In genomic region chr2:94764451-94764850, GRCm38 (mm10) we compare ENCODE assay signal across 16 mouse cellular contexts.
DNase-seq lines count a peak whose midpoint lies in the region; ATAC-seq lines count a peak whose summit lies in the region.
"Had no signal": no experiment of that assay in that cellular context is flagged by ENCODE, and none has a peak within 500 bp of the region (broad histone marks: within the 10 kb centered on the region; RNA-seq: fewer than 3 reads in every experiment).

No protein-coding gene starts in this region.

- peak overlapping the region; percentile 28; the same call in 1 of the 2 replicates for H3K4me2 ChIP-seq in forebrain, embryonic 13.5 days
- H3K4me2 ChIP-seq in hindbrain, embryonic 16.5 days (ENCODE audit: low read length): peak overlapping the region; percentile 23; the same call in 1 of the 2 replicates
- H3K4me2 ChIP-seq: heart, embryonic 13.5 days; kidney, embryonic 15.5 days; liver, embryonic 11.5 days; lung, embryonic 15.5 days had no signal

- H3K27ac ChIP-seq in forebrain, embryonic 13.5 days: no peak overlapping the region
- no peak overlapping the region for H3K27ac ChIP-seq in hindbrain, embryonic 16.5 days (ENCODE audit: low read depth, low read length)
- H3K27ac ChIP-seq: embryonic facial prominence, embryonic 12.5 days; heart, embryonic 13.5 days; kidney, embryonic 15.5 days; lung, embryonic 15.5 days had no signal

- no peaks in the 10 kb centered on the region for H3K27me3 ChIP-seq in forebrain, embryonic 13.5 days
- no peaks in the 10 kb centered on the region for H3K27me3 ChIP-seq in hindbrain, embryonic 16.5 days (replicated peaks; ENCODE audit: control insufficient read depth, insufficient read depth, low read length)
- H3K27me3 ChIP-seq: embryonic facial prominence, embryonic 12.5 days; heart, embryonic 13.5 days; kidney, embryonic 15.5 days; lung, embryonic 15.5 days had no signal

- H3K9ac ChIP-seq in forebrain, embryonic 13.5 days: no peak overlapping the region
- H3K9ac ChIP-seq in hindbrain, embryonic 16.5 days (ENCODE audit: low read depth, low read length): no peak overlapping the region
- H3K9ac ChIP-seq: embryonic facial prominence, embryonic 12.5 days; heart, embryonic 13.5 days; kidney, embryonic 15.5 days; lung, embryonic 15.5 days had no signal

- peak; percentile 70 for ATAC-seq in forebrain, embryonic 13.5 days
- ATAC-seq in hindbrain, embryonic 16.5 days: peak; percentile 65; the same call in 1 of the 2 replicates
- ATAC-seq: inflammation-experienced regulatory T-cells, adult 6 months had no signal

- no peaks in the 10 kb centered on the region for H3K9me3 ChIP-seq in forebrain, embryonic 13.5 days (replicated peaks)
- no peaks in the 10 kb centered on the region; the same call in 1 of the 2 replicates for H3K9me3 ChIP-seq in hindbrain, embryonic 16.5 days (ENCODE audit: control insufficient read depth, low read length)
- H3K9me3 ChIP-seq: embryonic facial prominence, embryonic 12.5 days; kidney, embryonic 15.5 days; lung, embryonic 15.5 days had no signal

- H3K4me3 ChIP-seq in forebrain, embryonic 13.5 days: no peak overlapping the region
- H3K4me3 ChIP-seq in hindbrain, embryonic 16.5 days (ENCODE audit: low read length): no peak overlapping the region
- H3K4me3 ChIP-seq: embryonic facial prominence, embryonic 12.5 days; heart, embryonic 13.5 days; kidney, embryonic 15.5 days; lung, embryonic 15.5 days had no signal

- intact Hi-C loops in heart, postnatal 36 days (cut with DNase I): no loop called here

- no peaks in the 10 kb centered on the region for H3K36me3 ChIP-seq in forebrain, embryonic 13.5 days (ENCODE audit: poor library complexity, severe bottlenecking)
- no peaks in the 10 kb centered on the region for H3K36me3 ChIP-seq in hindbrain, embryonic 16.5 days (ENCODE audit: control insufficient read depth, insufficient read depth, low read length)
- H3K36me3 ChIP-seq: embryonic facial prominence, embryonic 12.5 days; heart, embryonic 13.5 days; kidney, embryonic 15.5 days; lung, embryonic 15.5 days had no signal

- peaks cover 19% of the 10 kb centered on the region for H3K4me1 ChIP-seq in forebrain, embryonic 13.5 days
- no peaks in the 10 kb centered on the region; the same call in 1 of the 2 replicates for H3K4me1 ChIP-seq in hindbrain, embryonic 16.5 days (ENCODE audit: control insufficient read depth, insufficient read depth, low read depth, low read length)
- H3K4me1 ChIP-seq: heart, embryonic 13.5 days; kidney, embryonic 15.5 days; lung, embryonic 15.5 days had no signal

- WGBS in forebrain, embryonic 13.5 days: 2% methylated on average over 3 of the region's 3 CpGs
- 5% methylated on average over 3 of the region's 3 CpGs for WGBS in hindbrain, embryonic 16.5 days

- DNase-seq in retina, embryonic 14.5 days (ENCODE audit: low spot score): peak; percentile 10
- DNase-seq in retina, postnatal 1 day: no peak
- DNase-seq in spleen, postnatal 10 days (ENCODE audit: low spot score in 2 of 2): no peak
- no peak for DNase-seq in urinary bladder, adult 18-20 months (ENCODE audit: low spot score in 2 of 2)
- no peak for DNase-seq in heart, postnatal 36 days
- DNase-seq: adrenal gland, postnatal 10 days; gastrocnemius, postnatal 36 days; layer of hippocampus, adult 9-11 months had no signal
